Mouse (Mus musculus): Measurements from ENCODE around the gene Plcl1.
A peak's percentile ranks its signal among the peaks of the same experiment; 100 is the strongest.
"Not testable (repeated sequence)": the region's sequence is repeated elsewhere in the genome, so short reads cannot be mapped to it uniquely, and the experiment has no call there.

Plcl1 gene

GRCm38 (mm10) chr1:55445043-55445688 is 39.4 kb downstream of the Plcl1 start:
- DNase-seq, result no peak

- DNase-seq, result no peak
Observed at GRCm38 (mm10) chr1:55445689-55446044, 39.9 kb downstream of the Plcl1 start.

GRCm38 (mm10) chr1:55446273-55446672 is 40.6 kb downstream of the Plcl1 start:
- no peak for DNase-seq

GRCm38 (mm10) chr1:55446876-55447275 is 41.2 kb downstream of the Plcl1 start:
- DNase-seq, result no peak

- no peak for DNase-seq
Observed at GRCm38 (mm10) chr1:55447661-55448060, 41.9 kb downstream of the Plcl1 start.

- DNase-seq, result no peak
Observed at GRCm38 (mm10) chr1:55448104-55448503, 42.4 kb downstream of the Plcl1 start.

GRCm38 (mm10) chr1:55449779-55450178 is 44.1 kb downstream of the Plcl1 start:
- DNase-seq, result no peak

GRCm38 (mm10) chr1:55454119-55454518 is 48.4 kb downstream of the Plcl1 start:
- DNase-seq, result peak; percentile 76

- no peak for DNase-seq
Observed at GRCm38 (mm10) chr1:55462301-55462700, 56.6 kb downstream of the Plcl1 start.

- DNase-seq, result no peak
Observed at GRCm38 (mm10) chr1:55473756-55474155, 68.0 kb downstream of the Plcl1 start.

- DNase-seq, result no peak
Observed at GRCm38 (mm10) chr1:55474976-55475375, 69.3 kb downstream of the Plcl1 start.

- not testable (repeated sequence) for DNase-seq
Observed at GRCm38 (mm10) chr1:55487371-55487770, 81.7 kb downstream of the Plcl1 start.

- DNase-seq, result no peak
Observed at GRCm38 (mm10) chr1:55488261-55488660, 82.5 kb downstream of the Plcl1 start.

GRCm38 (mm10) chr1:55489355-55489754 is 83.6 kb downstream of the Plcl1 start:
- peak; percentile 59 for DNase-seq

- peak; percentile 56 for DNase-seq
Observed at GRCm38 (mm10) chr1:55499872-55500271, 94.2 kb downstream of the Plcl1 start.

- DNase-seq, result no peak
Observed at GRCm38 (mm10) chr1:55500981-55501682, 95.4 kb downstream of the Plcl1 start.

GRCm38 (mm10) chr1:55505811-55506210 is 100.1 kb downstream of the Plcl1 start:
- DNase-seq, result no peak

GRCm38 (mm10) chr1:55507061-55507460 is 101.3 kb downstream of the Plcl1 start:
- no peak for DNase-seq

- DNase-seq, result no peak
Observed at GRCm38 (mm10) chr1:55509587-55509986, 103.9 kb downstream of the Plcl1 start.

- DNase-seq, result no peak
Observed at GRCm38 (mm10) chr1:55512165-55512564, 106.4 kb downstream of the Plcl1 start.

- DNase-seq, result not testable (repeated sequence)
Observed at GRCm38 (mm10) chr1:55512799-55513198, 107.1 kb downstream of the Plcl1 start.

GRCm38 (mm10) chr1:55517182-55517581 is 111.5 kb downstream of the Plcl1 start:
- DNase-seq, result no peak

- no peak for DNase-seq
Observed at GRCm38 (mm10) chr1:55523966-55524365, 118.2 kb downstream of the Plcl1 start.

GRCm38 (mm10) chr1:55525100-55525499 is 119.4 kb downstream of the Plcl1 start:
- DNase-seq, result no peak

GRCm38 (mm10) chr1:55525748-55526147 is 120.0 kb downstream of the Plcl1 start:
- DNase-seq, result no peak

Measured in right cerebral cortex, adult 18-20 months (tissue).